Mouse (Mus musculus) macrophage (primary cell): ENCODE data around the gene Wdr31. TPM values are rescaled to one million over a fixed set of nuclear protein-coding genes. Genes with fewer than 3 reads are reported as not detected.

Source experiments
- H3K27ac ChIP-seq: fragments of 350-480 bp; formaldehyde crosslinking; 2 replicates; pipeline ENCODE4 v1.9.0; 2021
- H3K36me3 ChIP-seq: fragments of 350-480 bp; formaldehyde crosslinking; 2 replicates; pipeline ENCODE4 v1.9.0; 2021; ENCODE audit errors: inconsistent target
- H3K4me3 ChIP-seq: fragments of 350-480 bp; formaldehyde crosslinking; 2 replicates; pipeline ENCODE4 v1.9.0; 2021; ENCODE audit errors: inconsistent target
- H3K79me2 ChIP-seq: fragments of 350-480 bp; formaldehyde crosslinking; 2 replicates; pipeline ENCODE4 v1.9.0; 2021; ENCODE audit errors: inconsistent target
- WGBS: methylation state at CpG from one replicate; pipeline ENCODE4 v1.1.7; 2026; ENCODE audit warnings: inconsistent platforms; ENCODE audit not compliant: missing documents; 5-methylcytosine and 5-hydroxymethylcytosine counted together
- polyA plus RNA-seq: library from polyadenylated mRNA; stranded (reverse); fragments of 250-400 nt; gene quantifications from 3 replicates; pipeline ENCODE4 v1.2.4, GENCODE M21; 2018; ENCODE audit warnings: inconsistent platforms

Wdr31 gene
- polyA plus RNA-seq, 1 experiment from 2014 or later = 0.09 TPM

DNA sequence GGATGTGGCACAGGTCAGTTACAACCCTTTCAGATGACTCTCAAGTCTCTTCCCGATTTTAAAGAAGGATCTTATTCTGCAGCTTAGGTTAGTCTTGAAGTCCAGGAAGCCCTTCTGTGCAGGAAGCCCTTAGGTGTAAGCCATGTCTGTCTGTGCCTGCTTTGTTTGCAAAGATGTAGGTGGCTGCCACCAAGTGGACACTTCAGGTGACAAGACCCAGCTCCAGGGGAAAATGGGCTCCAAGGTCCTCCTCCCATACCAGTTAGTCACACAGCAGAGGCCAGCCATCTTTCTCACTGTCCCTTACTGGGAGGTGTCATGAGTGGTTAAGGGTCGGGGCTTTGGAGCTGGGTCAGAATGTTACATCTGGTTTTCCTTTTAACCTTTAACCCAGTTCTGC lies 36.1 kb upstream of the Wdr31 start:
- no peak overlapping the region for H3K27ac ChIP-seq
- WGBS = 33% methylated on average over 2 of the region's 2 CpGs
- H3K4me3 ChIP-seq = no peak overlapping the region
- H3K36me3 ChIP-seq = peaks cover 11% of the 10 kb centered on the region; the same call in 1 of the 2 replicates
- no peaks in the 10 kb centered on the region for H3K79me2 ChIP-seq

DNA sequence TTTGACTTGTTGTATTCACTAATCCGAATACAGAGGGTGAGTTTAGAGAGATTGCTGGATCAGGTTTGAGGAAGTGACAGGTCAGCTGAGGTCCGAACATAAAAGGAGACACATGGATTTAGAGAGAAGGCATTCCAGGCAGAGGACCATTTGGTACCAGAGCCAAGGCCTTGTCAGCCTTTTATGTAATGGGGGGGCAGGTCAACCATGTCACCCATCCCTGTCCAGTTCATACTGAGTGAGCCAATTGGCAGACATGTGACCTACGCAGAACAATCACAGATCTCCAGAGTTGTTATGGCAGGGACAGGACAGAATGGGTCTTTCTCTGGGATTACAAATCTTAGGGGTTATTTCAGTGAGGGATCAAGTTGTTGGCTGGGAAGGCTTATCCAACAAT lies 35.3 kb upstream of the Wdr31 start:
- WGBS = 79% methylated on average over 3 of the region's 3 CpGs
- no peak overlapping the region for H3K4me3 ChIP-seq
- no peaks in the 10 kb centered on the region for H3K79me2 ChIP-seq
- peaks cover 8% of the 10 kb centered on the region; the same call in 1 of the 2 replicates for H3K36me3 ChIP-seq
- H3K27ac ChIP-seq = no peak overlapping the region

DNA sequence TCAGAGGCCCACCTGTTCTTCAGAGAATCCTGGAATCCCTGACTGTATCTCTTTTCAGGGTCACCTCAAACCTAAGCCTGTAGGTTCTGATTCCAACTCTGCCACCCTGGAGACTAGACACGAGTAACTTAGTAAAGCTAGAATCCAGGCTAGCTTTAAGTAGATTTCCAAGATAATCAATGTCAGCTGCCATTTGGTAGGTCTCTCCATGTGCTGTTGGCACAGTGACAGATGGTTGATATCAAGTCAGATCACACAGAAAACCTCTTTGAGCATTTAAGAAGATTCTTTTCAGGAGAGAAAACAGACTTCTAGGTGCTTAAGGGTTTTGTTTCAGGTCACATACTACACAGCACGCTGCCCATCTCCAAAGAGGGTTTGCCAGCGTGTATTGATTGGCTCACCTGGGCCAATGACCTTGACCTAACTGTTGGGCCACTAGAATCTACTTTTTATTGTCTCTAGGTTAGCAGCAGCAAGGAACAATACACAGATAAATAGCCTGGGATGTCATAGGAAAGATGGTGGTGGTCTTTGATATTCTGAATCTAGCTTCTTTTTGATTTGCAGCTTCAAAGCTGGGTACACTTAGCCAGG lies 32.8 kb upstream of the Wdr31 start, which contains the start of gene Hdhd3:
Gene Hdhd3 (minus strand): TSS at position 94 of the 597 bp plus-strand sequence.
- Histone ChIP-seq H3K79me2 (no peaks in the 10 kb centered on the region), H3K4me3 (peak within 1 kb of the TSS; percentile 61), H3K27ac (peak within 1 kb of the TSS; percentile 25), H3K36me3 (no peaks in the 10 kb centered on the region)
- 93% methylated on average over 3 of the region's 3 CpGs for WGBS

DNA sequence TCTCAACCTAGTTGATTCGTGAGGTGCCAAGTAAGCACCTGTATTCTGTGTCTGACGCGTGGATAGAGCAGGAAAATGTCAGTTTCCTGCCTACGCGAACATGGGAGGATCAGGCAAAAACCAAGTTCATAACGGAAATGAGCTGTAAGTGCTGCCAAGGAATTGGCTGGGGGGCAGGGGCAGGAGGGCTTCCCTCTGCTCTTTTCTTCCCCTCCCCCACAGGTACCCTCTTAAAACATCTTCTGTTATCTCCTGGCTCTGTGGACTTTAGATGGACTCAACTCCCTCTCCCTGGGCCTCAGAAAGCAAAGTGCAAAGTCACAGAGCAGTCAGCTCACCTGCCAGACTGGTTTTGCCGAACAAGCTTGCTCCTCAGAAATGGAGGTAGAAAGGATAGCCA lies 32.3 kb upstream of the Wdr31 start:
- no peak overlapping the region for H3K27ac ChIP-seq
- no peak overlapping the region for H3K4me3 ChIP-seq
- H3K36me3 ChIP-seq = no peaks in the 10 kb centered on the region
- no peaks in the 10 kb centered on the region for H3K79me2 ChIP-seq
- WGBS = 51% methylated on average over 7 of the region's 7 CpGs

DNA sequence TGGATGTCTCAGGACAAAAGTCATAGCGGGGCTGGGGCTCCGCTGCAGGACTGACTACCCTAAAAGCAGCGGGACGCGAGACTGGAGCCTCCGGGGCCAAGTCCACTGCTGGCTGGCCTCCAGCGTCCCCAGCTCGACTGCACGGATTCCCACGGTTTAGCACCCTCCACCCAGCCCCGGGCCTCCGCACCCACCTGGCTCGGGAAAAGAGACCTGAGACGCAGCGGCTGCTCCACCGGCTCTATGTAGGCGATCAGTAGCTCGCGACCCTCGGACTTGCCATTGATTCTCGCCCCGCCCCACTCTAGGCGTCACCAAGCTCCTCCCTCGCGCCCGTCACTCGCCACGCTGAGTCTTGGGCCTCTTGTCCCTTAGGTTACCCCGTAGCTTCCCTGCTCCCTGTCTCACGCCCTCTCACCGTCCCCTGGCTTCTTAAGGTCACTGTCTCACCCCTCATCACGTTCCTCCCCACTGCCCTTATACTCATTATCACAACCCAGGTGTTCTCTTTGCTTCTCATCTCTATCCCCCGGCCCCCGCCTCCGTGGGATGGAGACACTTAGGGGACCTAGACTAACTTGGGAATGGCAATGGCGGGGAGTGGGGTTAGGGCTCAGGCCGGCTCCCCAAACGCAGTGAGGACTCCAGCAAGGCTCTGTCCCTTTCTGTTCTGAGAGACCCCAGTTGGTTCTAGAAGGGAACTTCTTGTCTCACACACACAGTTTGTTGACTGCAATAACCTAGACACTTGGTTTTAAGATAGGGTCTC lies 31.5 kb upstream of the Wdr31 start:
- Histone ChIP-seq H3K36me3 (no peaks in the 10 kb centered on the region), H3K27ac (peak overlapping the region; percentile 25), H3K4me3 (peak overlapping the region; percentile 61), H3K79me2 (no peaks in the 10 kb centered on the region)
- 2% methylated on average over 38 of the region's 38 CpGs for WGBS

DNA sequence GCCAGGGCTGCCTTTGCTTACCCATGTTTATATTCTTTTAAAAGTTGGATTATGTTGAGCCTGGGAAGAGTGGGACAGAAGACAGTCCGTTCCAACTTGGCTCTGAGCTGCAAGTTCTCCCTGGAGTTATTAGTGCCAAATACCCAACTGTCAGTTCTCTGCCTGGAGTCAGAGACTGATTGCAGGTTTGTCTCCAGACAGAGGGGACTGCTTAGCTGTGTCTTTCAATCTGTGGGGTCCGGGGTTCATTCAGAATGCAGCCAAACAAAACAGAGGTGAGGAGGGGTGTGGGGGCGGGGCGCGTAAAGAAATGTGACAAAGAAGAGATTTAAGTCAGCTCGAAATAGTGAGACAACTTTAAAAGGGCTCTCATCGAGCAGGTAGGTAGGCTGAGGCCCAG lies 30.8 kb upstream of the Wdr31 start:
- peak overlapping the region; percentile 61 for H3K4me3 ChIP-seq
- no peak overlapping the region for H3K27ac ChIP-seq
- H3K79me2 ChIP-seq = no peaks in the 10 kb centered on the region
- no peaks in the 10 kb centered on the region for H3K36me3 ChIP-seq
- WGBS = 5% methylated on average over 7 of the region's 7 CpGs

DNA sequence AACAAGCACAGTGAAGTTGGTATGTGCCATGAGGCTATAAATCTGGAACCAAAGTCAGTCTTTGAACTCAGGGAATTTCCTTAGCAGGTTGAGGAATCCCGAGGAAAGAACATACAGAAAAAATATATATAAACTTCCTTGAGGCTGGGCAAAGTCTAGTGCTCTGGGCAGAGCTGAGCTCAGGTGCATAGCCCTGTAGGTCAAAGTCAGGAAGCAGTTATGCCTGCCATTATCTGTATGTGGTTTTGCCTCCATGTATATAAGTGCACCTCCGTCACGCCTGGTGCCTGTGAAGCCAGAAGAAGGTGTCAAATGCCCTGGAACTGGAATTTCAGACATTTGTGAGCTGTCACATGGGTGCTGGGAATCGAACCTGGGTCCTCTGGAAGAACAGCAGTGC lies 30.1 kb upstream of the Wdr31 start:
- no peak overlapping the region for H3K27ac ChIP-seq
- WGBS = 90% methylated on average over 4 of the region's 4 CpGs
- H3K36me3 ChIP-seq = no peaks in the 10 kb centered on the region

DNA sequence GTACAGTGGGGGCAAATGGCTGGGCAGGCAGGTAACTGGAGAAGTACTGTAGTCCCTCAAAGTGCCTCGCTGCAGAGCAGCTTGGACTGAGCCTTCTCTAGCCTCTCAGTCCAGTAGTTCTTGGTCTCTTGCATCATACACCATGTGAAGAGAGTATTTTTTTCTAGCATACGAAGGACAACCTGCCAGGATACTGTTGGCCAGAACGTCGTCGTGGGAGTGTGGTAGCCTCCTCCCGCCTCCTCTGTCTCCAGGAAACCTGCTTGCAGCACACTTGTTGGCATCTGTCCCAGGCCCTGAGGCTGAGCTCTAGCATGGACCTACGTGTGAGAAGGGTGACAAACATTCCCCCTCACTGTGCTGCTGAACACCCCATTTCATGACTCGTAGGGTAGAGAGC lies 26.1 kb upstream of the Wdr31 start:
- no peak overlapping the region for H3K4me3 ChIP-seq
- no peak overlapping the region for H3K27ac ChIP-seq
- no peaks in the 10 kb centered on the region for H3K79me2 ChIP-seq
- WGBS = 17% methylated on average over 8 of the region's 8 CpGs
- H3K36me3 ChIP-seq = no peaks in the 10 kb centered on the region

More for the DNA sequence above, 30.1 kb upstream of the Wdr31 start:
- no peaks in the 10 kb centered on the region for H3K79me2 ChIP-seq
- no peak overlapping the region for H3K4me3 ChIP-seq

DNA sequence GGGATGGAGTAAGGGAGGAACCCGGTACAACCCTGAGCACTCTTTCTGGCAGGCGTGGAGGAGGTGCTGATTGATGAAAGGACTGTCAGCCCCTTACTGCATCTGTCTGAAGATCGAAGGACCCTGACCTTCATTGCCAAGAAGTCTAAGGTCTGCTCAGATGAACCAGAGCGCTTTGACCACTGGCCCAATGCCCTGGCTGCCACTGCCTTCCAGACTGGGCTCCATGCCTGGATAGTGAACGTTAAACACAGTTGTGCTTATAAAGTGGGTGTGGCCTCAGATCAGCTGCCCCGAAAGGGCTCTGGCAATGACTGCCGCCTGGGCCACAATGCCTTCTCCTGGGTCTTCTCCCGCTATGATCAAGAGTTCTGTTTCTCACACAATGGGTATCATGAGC lies 25.2 kb upstream of the Wdr31 start:
- Histone ChIP-seq H3K79me2 (no peaks in the 10 kb centered on the region), H3K4me3 (no peak overlapping the region), H3K36me3 (no peaks in the 10 kb centered on the region), H3K27ac (no peak overlapping the region)
- WGBS = 85% methylated on average over 8 of the region's 8 CpGs

DNA sequence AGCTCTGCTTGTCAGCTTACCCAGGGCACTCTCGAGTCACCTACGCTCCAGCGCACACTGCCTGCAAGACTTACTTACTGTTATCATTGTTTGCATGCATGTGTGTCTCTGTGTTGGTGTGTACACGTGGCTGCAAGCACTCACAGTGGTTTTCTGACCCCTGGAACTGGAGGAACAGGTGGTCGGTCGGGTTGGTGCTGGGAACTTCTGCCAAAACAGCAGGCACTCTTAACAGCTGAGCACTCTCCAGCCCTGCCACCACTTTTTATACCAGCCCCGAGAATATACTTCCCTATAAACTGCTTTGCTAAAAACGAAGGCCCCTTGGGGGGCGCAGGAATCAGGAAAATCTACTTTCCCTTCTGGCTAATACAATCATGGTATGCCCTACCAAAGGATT lies 23.5 kb upstream of the Wdr31 start:
- no peaks in the 10 kb centered on the region for H3K36me3 ChIP-seq

DNA sequence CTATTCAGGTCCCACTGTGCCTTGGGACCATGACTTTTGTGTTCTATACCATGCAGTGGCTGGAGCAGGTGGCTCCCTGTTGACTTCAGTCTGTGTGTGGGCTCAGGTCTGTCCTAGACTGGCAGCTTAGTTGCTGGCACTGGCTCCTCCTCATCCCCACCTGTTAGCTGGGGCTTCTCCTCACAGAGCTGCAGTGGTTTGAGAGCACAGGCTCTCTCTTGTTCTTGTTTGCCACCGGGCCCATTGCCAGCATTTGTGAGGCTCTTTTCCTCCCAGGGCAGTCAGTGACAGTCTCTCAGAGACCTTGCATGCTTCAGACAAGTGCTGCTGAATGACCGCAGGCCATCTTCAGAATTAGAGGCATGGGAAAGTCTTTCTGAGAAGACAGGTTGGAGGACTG lies 22.0 kb upstream of the Wdr31 start:
- WGBS = 97% methylated on average over 2 of the region's 2 CpGs
- Histone ChIP-seq H3K4me3 (no peak overlapping the region), H3K36me3 (no peaks in the 10 kb centered on the region), H3K79me2 (no peaks in the 10 kb centered on the region), H3K27ac (no peak overlapping the region)

More for the DNA sequence above, 23.5 kb upstream of the Wdr31 start:
- Histone ChIP-seq H3K27ac (no peak overlapping the region), H3K79me2 (no peaks in the 10 kb centered on the region), H3K4me3 (no peak overlapping the region)
- WGBS = 46% methylated on average over 9 of the region's 9 CpGs

DNA sequence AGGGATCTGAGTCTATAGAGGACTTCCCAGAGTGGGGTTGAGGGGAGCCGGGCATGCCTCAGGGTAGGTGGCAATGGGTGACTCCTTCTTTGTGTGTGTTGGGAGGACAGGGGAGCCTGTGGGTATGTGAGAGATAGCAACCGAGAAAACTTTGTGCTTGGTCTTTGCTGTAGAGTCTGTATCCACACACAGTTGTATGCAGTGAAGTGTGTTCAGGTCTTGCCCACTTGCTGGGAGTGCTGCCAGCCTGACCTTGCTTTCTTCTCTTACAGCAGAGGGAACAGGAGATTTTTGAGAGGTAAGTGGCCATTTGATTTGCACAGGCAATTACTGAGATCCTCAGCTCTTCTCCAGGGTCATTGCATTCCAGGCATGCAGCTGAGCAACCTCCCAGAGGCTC lies 17.2 kb upstream of the Wdr31 start:
- Histone ChIP-seq H3K27ac (no peak overlapping the region), H3K36me3 (no peaks in the 10 kb centered on the region)
- 84% methylated on average over 2 of the region's 2 CpGs for WGBS

DNA sequence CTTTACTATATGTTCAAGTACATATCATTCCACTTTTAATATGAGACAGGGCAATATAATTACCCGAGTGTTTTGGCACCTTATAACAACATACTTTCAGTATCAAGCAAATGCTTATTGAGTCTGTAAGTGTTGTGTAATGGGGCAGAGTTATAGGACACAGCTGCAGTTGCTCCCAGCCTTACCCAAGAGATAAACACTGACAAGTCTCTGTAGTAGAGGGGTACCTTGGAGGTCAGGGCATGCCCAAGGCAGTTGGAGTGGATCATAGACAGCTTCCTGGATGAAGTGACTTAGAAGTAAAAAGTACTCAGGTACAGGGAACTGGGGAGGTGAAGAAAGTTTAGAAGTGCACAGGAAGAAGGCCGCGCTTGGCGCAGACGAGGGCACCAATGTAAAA lies 16.5 kb upstream of the Wdr31 start:
- Histone ChIP-seq H3K4me3 (no peak overlapping the region), H3K27ac (no peak overlapping the region), H3K79me2 (no peaks in the 10 kb centered on the region), H3K36me3 (no peaks in the 10 kb centered on the region)
- WGBS = 95% methylated on average over 5 of the region's 5 CpGs

More for the DNA sequence above, 17.2 kb upstream of the Wdr31 start:
- Histone ChIP-seq H3K4me3 (no peak overlapping the region), H3K79me2 (no peaks in the 10 kb centered on the region)

DNA sequence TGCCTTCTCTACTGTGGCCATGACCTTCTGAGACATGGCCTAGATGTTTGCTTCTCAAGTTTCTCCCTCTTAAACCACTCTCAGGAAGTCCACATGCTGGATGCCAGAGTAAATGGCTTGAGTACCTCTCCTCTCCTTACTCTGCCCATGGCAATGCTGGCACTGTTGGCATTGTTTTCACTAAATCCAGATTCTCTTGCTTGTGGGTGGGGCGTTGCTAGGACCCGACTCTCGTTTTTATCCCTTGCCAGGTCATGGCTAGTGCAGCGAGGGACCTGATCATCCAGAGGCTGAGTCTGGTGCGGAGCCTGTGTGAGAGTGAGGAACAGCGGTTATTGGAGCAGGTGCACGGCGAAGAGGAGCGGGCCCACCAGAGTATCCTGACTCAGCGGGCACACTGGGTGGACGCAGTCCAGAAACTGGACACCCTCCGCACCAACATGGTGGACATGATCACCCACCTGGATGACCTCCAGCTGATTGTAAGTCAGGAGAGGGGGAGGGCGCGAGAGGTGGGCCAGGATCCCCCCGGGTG lies 15.5 kb upstream of the Wdr31 start:
- Histone ChIP-seq H3K27ac (no peak overlapping the region), H3K4me3 (no peak overlapping the region), H3K36me3 (no peaks in the 10 kb centered on the region), H3K79me2 (no peaks in the 10 kb centered on the region)
- WGBS = 96% methylated on average over 15 of the region's 15 CpGs

DNA sequence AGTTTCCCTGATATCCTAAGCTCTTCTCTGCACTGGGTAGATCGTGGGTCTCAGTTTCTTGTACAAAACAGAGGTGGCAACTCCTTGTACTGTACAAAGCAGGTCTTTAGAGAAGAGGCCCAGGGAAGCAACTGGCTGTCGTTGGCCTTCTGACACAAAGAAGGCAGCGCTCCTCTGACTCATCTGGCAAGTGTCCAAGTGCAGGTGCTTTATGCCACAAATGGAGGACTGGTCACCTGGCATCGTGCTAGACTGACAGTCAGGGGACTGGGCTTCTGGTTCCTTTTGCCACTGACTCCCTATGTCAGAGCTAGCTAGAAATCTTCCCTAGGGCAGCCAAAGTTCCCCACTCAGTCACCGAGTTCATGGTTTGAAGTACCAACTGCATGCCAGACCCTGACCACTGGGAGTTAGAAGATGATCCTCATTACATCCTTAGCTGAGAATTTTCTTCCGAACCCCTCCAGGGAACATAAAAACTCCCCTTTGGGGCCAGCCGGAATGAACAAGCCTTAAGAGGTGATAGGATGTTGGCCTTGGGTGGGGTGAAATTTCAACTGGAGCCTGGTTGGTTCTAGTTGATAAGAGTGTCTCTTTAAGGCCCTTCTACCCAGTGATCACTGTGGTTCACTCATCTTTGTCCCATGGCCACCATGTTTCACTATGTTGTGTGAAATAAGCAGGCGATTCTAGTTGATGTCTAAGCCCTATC lies 14.9 kb upstream of the Wdr31 start:
- Histone ChIP-seq H3K36me3 (no peaks in the 10 kb centered on the region), H3K4me3 (no peak overlapping the region), H3K79me2 (no peaks in the 10 kb centered on the region), H3K27ac (no peak overlapping the region)
- WGBS = 79% methylated on average over 8 of the region's 8 CpGs
